Mouse (Mus musculus): ENCODE data around the gene Casp8ap2. TPM values are rescaled to one million over a fixed set of nuclear protein-coding genes. Genes with fewer than 3 reads are reported as not detected.

Gene Casp8ap2
- total RNA-seq, 4 experiments from 2014 or later, result 3.5 to 8.2 (median 5.6) TPM

DNA sequence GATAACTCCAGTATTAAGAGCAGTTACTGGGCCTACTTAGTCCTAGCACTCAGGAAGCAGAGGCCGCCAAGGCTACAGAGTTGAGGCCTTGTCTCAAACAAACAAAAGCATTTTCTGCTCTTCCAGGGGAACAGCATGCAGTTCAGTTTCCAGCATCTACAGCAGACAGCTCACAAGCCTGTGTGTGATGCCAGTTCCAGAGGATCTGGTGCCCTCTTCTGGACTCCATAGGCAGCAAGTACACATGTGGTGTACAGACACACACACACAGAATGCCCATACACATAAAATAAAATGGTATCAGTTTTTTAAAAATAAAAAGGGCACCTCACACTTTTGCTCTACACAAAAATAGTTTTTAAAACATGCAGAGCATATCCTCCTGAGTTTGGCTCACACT lies 53.0 kb downstream of the Casp8ap2 start:
- no peak for DNase-seq (ENCODE audit: low spot score in 2 of 2)

DNA sequence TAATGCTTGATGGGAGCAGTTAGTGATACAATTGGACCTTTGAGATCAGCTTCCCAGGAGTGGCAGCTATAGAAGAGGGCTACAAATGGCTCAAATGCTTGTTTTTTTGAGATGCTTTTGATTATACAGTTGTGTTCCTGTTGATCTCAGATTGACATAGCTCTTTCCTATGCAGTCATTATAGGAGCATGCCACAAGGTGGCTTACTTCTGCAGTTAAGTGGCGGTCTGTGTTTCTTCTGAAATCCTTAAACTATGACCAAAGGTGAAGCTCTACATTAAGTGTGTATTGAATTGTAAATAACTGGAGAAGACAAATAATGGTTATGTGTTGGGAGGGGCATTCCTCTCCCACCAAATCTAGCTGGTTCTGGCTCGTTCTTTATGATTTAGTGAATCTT lies 54.6 kb downstream of the Casp8ap2 start:
- no peak for DNase-seq (ENCODE audit: low spot score in 2 of 2)

- DNase-seq (ENCODE audit: low spot score in 2 of 2), result no peak
Observed at GRCm38 (mm10) chr4:32674025-32674424, 58.8 kb downstream of the Casp8ap2 start.

DNA sequence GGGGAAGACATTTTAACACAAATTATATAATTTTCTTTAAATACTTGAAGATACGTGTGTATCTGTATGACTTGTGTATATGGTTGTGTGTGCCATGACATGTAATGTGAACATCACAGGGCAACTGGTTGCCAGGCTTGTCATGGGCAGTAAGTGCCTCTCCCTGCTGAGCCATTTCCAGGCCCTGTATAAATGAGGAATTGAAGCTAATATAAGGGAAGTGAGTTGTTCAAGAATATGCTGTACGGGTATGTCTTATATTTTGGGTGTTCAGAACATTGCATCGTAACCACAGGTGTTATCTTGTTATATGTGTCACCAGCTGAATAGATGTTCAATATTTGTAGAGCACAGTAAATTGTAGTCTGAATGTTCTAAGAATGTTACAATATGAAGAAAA lies 62.2 kb downstream of the Casp8ap2 start:
- DNase-seq (ENCODE audit: low spot score in 2 of 2), result no peak

GRCm38 (mm10) chr4:32680843-32681242 lies 65.6 kb downstream of the Casp8ap2 start:
- DNase-seq (ENCODE audit: low spot score in 2 of 2), result no peak

GRCm38 (mm10) chr4:32682471-32682870 lies 67.2 kb downstream of the Casp8ap2 start:
- DNase-seq (ENCODE audit: low spot score in 2 of 2), result no peak

DNA sequence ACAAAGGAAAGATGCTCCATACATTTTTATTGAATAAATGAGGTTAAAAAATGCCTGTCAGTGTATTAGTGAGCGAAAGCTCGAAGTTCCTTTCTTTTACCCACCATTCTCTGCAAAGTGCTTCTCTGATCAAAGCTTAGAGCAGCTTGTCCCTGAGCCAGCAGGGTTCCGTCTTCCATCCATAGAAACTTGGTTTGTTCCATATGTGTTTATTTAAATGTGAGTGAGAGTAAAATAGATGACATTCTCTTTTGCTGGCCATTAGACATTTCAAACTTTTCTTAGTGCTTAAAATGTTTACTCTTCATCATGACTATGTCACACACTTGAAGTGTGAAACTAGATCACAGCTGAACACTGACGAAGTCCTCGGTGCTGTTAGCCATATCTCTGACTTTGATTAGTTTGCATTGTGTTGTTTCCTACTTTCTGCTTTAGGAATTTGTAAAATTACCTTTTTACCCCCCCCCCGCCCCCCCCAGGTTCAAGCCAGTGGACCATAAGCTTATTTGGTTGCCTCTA lies 67.9 kb downstream of the Casp8ap2 start:
- DNase-seq (ENCODE audit: low spot score in 2 of 2), result no peak

Other genes starting within 250 kb of the Casp8ap2 start
- not detected for gene Gja10, start 12.7 kb upstream of the Casp8ap2 start, total RNA-seq (2022)
- gene Mdn1, start 41.7 kb downstream of the Casp8ap2 start, total RNA-seq (2022), result 10 to 100 TPM in 1 of 4 experiments, 1 to 10 TPM in 3; 5.6 to 12.0 (median 6.3) TPM
- gene Lyrm2, start 184.8 kb downstream of the Casp8ap2 start, total RNA-seq (2022), result 10 to 100 TPM; 15.1 to 23.3 (median 19.8) TPM